Mouse (Mus musculus) T-helper 2 cell (primary cell): ENCODE results near the gene Tti1.

ENCODE experiments used
- in situ Hi-C: fragments of 300-600 bp; cut with MboI, MseI; formaldehyde crosslinking; loops from one replicate; pipeline ENCODE4 v1.15.1; 2025; ENCODE audit warnings: high pct_unique_total_duplicates

The Tti1 gene

DNA sequence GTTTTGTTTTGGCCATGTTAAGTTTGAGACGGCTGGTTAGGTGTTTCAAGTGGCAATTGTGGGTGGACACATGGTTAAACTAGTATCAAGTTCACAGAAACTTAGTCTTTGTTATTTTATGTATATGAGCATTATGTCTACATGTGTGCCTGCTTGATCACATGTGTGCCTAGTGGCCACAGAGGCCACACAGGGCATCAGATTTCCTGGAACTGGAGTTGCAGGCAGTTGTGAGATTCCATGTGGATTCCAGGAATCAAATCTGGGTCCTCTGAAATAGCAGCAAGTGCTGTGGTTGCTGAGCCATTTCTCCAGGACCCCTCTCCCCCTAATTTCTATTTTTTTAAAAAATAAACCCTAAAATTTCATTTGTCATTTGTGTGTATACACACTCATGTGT lies 11.4 kb upstream of the Tti1 start:
- in situ Hi-C loops, result no loop called here

DNA sequence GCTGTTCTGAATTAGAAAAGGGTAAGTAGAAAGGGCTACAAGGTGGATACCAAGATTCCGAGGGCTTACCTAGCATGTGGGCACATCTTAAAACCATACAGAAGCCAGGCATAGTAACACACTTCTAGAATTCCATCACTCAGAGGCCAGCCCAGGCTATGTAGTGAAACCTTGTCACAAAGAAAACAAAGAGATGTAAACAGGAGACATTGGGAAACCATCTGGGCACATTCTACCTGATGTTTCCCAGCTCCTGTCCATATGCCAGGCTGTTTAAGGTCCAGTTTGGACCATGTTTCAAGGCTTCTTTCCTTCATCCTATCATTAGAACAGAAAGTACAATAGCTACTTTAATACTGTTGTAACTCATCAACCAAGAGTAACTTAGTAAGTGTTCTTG lies 9.3 kb upstream of the Tti1 start:
- in situ Hi-C loops, result no loop called here

DNA sequence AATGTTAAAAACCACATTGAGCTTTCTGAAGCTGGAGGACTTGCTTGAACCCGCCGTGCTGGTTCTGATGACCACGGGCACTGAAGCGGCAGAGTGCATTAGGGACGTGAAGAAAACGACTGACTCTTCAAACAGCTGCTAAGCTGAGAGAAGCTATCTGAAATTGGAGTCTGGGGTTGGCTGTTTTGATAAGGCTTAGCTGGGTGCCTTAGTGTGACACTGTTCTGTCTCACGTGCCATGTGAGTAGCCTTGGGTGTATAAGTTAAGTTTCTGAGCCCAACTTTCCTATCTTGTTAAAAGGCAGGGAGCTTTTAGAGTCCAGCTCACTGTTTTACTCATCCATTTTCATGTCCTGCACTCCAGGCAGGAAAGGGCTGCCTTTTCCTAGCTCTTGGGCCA lies 8.7 kb upstream of the Tti1 start:
- in situ Hi-C loops, result no loop called here

DNA sequence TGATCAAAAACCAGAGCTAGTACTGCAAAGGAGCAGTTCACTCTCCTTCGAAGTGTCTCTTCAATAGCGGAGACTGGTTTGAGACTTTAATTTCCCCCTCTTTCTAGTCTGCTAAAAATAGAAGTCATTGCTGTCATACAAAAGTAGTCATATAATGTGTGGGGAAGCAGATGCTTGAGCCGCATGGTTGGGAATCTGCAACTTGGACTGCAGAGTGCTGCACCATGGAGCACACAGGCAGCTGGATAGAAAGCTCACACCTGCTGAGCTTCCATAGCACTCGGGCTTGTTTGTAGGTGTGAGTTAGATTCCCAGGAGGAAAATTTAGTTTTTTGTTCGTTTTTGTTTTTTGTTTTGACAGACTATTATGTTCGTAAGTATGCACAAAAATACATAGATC lies 8.2 kb upstream of the Tti1 start:
- in situ Hi-C loops, result no loop called here

DNA sequence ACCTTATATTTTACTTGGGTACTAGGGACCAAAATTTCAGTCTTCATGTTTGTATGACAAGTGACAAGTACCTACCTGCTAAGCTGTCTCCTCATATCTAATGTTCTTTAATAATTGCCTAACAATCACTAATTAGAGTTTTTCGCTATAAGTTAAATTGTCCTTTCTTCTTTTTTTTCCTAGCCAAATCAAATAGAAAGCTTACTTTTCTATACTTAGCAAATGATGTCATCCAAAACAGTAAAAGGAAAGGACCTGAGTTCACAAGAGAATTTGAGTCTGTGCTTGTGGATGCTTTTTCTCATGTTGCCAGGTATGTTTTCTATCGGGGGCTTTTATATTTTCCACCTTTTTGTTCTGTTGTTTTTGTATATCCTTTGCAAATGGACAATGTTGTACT lies 7.6 kb upstream of the Tti1 start:
- in situ Hi-C loops, result no loop called here

DNA sequence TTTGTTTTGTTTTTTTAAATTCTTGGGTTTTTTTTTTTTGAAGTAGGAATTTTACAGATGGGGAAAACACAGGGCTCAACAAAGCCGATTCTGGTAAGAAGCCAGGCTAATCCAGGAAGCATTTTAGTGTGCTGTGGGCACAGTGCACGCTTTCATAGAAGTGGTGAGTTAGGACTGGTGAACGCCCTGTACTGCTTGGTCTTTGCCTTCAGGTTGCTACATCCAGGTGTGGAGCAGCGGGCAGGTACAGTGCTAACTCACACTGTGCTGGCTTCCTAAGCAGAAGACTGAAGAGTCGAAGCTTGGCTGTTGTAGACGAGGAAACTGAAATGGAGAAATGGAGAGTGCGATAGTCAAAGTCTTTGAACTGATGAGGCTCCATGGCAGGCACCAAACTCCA lies 1.8 kb upstream of the Tti1 start:
- in situ Hi-C loops, result no loop called here

DNA sequence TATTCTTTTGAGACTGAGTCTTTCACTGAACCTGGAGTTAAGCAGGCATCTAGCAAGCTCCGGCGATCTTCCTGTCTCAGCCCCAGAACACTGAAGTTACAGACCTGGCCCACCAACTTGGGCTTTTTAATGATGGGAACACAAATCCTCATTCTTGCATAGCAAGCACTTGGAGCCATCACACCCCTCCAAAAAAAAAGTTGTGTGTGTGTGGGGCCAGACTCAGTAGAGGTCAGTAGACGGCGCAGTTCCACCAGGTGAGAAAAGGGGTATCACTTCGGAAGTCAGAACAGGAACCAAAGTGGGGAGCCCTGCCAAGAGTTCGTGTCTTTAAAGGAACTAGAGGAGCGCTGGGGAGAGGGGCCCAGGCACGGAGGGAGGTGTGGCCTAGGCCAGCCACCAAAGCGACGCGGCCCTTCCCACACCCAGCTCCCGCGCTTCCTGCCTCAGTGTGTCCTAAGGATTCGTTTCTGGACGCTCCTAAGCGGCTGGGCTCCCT lies 329 bp downstream of the Tti1 start:
- in situ Hi-C loops, result no loop called here

DNA sequence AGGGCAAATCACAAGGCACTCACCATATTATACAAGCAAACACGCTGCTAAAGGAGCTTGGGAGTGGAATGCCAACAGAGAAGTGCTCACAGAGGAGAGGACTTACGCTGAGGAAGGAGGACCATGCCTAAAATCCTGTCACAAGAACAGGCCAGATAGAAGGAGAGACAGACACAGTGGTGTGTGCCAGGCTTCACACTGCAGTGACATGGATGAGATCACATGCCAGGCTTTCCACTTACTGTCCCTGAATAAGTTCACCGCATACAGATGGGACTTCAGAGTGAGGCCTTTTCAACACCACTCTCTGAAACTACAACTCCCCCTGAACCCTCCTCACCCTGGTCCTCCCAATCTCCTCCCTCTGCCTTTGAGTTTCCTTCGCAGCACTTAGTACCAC lies 10.9 kb downstream of the Tti1 start:
- in situ Hi-C loops, result no loop called here

DNA sequence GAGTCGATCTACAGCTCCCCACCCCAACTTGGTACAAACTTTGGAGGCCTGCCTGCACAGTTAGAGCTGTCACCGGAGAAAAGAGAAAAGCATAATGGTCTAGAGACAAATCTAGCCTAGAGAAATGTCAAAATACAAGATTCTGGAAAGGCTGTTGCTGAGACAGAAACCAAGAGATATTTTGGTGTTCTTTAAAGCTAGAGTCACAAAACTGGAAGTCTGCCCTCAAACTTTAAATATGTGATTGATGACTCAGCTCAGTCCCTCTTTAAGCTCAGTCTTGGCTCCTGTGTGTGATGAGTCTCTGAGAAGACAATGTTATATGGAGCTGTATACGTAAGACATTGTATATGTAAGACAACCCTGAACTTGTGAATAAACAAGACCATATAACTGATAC lies 15.6 kb downstream of the Tti1 start:
- in situ Hi-C loops, result no loop called here

DNA sequence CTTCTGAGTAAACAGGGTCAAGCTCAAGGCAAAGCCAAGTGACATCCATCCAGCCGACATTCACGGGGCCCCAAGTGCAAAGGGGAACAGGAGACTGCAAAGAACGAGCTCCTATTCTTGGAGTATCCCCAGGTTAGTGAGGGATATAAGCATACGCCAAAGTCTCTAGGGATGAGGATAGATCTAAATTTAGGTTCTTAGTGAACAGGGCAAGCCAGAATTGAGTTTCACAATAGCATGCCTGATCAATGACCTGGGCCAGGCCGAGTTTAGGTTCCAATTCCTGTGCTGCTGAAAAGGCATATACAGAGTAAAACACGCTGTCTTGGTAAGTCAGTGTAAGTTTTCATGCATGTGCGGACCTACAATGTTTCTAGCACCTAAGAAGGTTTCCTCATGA lies 18.9 kb downstream of the Tti1 start:
- in situ Hi-C loops, result no loop called here

DNA sequence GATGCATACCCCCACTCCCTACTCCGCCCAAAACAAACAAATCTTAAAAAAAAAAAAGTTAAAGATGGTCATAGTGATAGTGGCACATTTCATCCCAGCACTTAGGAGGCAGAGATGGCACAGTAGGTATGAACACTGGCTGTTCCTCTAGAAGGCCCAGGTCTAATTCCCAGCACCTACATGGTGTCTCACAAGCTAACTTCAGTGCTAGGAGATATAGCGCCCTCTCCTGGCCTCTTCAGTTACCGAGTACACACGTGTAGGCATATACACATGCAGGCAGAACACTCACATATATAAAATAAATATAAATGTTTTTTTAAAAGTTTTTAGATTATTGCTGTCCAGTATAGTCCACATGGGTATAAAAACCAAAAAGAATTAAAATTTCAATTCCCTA lies 22.6 kb downstream of the Tti1 start:
- in situ Hi-C loops, result no loop called here

DNA sequence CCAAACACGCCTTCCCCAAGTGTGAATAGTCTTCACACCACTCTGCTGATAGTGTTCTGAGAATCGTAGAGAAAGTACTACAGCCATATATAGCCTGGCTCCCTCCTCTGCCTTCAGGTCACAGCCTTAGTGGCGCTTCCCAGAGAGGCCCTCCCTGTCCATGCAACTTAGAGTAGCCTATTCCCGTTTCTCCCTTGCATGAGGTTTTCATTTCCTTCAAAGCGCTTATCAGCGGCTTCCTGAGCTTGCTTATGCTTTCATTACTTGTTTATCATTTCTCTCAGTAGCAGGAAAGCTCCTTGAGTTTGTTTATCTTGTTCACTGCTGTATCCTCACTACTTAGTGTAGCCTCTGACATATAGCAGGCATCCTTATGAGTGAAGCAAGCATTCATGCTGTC lies 23.6 kb downstream of the Tti1 start:
- in situ Hi-C loops, result no loop called here

DNA sequence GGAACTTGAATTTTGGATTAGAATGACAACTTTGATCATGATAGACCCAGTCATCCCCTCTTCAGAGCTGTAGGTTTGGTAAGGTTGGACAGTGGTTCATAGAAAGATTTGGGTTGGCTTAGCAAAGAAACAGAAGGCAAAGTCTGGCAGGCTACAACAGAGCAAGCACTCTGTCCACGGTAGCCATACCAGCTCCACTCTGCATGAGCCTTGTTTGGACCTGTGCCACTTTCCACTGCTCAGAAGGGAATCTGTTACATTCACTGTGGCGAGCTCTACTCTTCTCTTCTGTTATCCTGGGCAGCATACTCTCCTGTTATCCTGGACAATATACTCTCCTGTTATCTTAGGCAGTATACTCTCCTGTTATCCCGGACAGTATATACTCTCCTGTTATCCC lies 29.4 kb downstream of the Tti1 start:
- in situ Hi-C loops, result no loop called here

DNA sequence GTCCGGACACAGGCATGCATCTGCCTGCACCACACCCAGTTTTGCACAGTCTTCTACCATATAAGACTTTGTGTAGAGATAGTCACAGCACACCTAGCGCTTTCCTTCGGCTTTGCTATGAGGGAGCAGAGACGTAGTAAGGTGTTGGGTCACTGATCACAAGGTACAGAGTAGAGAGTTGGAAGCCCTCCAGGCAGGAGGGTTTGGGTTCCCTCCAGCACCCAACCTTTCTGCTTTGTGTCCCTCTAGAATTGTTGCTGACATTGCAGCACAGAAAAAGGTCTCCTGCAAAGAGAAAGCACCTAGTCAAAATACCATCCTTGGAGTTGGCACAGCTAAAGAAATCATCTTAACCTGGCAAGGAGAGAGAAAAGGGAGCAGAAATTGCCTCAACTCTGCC lies 35.7 kb downstream of the Tti1 start:
- in situ Hi-C loops, result no loop called here

DNA sequence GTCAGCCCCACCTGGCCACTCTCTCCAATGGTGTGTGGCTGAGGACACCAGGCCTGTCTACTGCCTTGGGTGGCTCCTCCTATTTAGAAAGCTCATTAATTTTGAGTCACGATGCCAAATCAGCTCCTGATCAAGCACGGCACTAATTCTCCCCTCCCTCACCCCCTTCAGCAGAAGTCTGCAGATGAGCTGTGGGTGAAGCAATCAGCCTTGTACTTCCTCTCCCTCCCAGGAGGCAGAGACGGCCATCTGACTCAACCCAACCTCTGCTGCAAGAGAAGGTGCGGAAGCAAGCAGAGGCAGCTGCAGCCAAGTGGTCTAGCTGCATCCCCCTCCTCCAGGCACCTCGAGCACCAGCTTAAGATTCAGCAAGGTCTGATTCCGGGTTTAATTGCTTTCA lies 37.2 kb downstream of the Tti1 start:
- in situ Hi-C loops, result no loop called here

DNA sequence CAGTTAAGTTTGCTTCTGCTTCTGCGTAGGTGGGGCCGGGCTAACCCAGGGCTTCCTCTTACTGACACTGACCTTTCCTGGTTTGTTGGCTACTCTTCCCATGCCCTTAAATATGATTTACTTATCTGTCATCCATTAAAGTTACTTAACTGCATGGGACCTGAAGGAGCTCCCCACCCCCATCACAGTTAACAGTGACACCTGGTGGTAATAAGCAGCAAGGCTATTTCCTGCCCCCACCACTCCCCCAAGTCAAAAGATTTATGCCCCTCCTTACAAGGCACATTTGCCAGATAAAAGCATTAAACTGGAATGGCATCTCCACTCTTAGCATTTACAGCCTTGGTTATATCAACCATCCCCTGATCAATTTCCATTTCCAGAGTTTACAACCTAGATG lies 38.3 kb downstream of the Tti1 start:
- in situ Hi-C loops, result no loop called here

DNA sequence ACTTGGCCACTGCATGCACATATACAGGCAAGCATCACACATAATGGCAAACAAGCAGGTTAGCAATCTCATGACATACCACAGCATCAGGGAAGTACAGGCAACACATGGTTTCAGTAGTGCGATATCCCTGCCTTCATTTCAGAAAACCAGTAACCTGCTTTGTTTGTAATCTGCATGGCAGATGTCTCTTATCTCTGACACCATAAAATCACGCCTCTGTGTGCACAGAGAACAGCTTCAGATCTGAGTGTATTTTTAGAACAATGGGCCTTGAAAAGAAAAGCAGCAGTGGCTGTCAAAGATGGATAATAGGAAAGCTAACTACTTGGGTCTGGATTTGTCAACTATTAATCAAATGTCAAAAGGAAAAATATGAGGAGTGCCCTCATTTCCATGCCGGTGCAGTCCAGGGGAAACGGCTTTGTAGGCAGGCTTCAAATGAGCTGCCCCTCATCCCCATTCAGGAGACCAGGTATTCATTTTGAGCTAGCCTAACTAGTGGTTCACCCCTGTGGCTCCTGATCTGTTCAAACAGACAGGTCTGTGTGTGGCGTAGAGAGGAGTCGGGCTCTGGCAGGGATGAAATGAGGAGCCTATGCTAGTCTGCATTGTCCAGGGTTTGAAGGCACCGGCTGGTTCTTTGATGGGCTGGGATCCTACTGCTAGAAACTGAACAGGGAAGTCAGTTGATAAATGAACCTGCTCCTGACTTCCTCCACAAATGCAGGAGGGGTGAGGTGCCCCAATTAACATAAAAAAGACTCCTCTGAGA lies 39.6 kb downstream of the Tti1 start:
- in situ Hi-C loops, result no loop called here

DNA sequence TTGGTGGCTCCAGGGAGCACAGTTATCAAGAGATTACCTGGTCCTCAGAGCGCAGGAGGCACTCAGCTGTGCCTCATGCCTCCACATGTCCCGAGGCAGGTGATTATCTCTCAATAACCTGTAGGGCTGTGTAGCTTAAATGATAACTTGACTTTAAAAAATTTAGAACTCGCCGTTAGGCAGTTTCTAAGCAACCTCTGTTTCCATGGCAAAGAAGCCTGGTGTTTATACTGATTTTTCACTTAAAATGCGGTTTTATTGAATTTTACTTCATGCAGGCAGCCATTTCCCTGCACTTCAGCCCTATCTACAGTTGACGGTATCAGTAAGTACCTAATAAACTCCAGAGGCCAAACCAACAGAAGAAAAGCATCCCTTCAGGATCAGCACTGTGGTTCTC lies 42.0 kb downstream of the Tti1 start:
- in situ Hi-C loops, result no loop called here

DNA sequence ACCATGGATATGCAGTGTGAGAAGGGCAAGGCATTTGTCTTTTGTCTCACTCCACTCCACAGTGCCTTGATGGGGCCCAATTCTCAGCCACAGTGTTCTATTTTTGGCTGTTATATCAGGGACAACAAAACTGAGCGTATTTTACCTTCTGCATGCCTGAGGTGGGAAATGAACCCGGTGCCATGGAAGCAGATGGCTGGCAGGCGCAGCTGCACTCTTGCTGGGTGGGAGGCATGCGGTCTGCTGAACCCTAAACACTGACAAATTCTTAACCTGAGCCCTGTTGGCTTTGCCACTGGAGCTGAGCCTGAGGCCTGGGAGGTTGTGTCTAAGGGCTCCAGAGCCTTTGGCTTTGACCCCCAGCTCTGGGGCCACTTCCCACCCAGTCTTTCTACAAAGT lies 42.6 kb downstream of the Tti1 start:
- in situ Hi-C loops, result no loop called here

DNA sequence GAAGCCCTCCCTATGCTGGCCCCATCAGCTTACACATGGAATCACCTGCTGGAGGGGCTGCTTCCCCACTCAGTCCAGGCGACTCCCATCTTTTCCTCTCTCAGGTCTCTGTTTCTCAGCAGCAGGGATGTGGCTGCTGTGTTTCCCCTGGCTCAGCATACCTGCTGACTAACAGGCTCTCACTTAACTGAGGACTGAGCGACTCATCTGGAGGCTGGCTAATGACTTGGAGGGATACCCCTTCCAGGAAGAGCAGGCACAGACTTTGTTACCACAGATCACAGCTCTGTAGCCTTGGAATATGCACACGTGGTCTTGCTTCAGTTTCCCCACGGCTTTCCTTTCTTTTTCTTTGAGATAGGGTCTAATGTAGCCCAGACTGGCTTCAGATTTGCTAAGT lies 45.0 kb downstream of the Tti1 start:
- in situ Hi-C loops, result no loop called here

DNA sequence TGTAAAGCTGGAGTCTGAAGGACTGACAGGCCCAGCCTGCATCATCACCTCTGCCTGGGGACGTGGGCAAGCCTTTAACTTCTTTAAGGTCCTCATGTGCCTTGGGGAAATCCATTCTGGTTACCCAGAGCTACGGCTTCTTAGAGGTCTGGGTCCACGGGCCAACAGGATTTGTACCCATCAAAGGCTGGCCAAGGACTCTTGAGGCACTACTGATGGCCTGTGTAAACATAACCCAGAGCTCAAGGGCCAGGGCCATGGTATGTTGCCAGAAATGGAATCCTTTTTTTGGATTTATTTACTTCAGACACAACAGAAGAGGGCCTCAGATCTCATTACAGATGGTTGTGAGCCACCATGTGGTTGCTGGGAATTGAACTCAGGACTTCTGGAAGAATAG lies 45.5 kb downstream of the Tti1 start:
- in situ Hi-C loops, result no loop called here

DNA sequence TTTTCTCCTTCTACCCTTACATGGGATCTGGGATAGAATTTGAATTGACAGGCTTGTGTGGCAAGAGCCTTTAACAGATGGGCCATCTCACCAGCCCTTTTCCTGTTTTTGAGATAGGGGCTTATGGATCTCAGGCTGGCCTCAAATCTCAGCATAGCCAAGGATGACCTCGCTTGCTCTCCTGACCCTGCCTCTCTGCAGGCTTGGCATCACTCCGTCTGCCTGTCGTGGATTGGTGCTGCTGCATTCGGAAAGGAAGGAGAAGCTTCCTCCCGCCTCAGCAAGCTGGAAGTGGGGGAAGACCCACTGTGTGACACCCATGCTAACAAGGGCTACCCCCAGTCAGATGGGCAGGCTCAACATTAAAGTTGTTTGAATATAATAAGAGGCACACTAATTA lies 49.0 kb downstream of the Tti1 start:
- in situ Hi-C loops, result no loop called here

DNA sequence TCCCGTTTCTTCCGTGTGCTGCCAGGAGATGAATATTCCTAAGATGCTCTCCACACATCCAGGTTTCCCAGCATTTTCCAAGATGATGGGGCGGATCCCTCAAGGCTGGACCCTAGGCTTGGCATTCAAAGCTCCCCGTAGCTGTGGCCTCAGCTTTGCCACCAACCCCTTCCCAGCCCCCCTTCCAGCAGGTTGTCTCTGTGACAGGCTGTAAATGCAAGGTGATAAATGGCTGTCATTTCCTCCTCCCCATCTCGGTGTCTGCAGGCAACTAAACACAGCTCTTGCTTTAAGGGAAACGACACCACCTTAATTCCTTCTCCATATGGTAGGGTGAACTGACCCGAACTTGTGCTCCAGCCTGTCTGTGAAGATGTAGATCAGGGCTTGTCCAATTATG lies 52.6 kb downstream of the Tti1 start:
- in situ Hi-C loops, result no loop called here
